Mouse (Mus musculus) lung, embryonic 14.5 days (tissue): Measurements from ENCODE around the gene Dgkq. TPM values are rescaled to one million over a fixed set of nuclear protein-coding genes. Genes with fewer than 3 reads are reported as not detected.
"Not testable (repeated sequence)": the region's sequence is repeated elsewhere in the genome, so short reads cannot be mapped to it uniquely, and the experiment has no call there.

Experiments used
- ATAC-seq: fragments of 200-750 bp; cut with Nextera tagmentation; 2 replicates; pipeline ENCODE4 v1.8.0; 2017; ENCODE audit warnings: mild to moderate bottlenecking, moderate TSS enrichment, moderate library complexity; ENCODE audit not compliant: insufficient read depth
- DNase-seq: peaks from one replicate; pipeline ENCODE4 v3.0.0-alpha.2; 2015
- H3K27ac ChIP-seq: fragments of 300-500 bp; sonication (generic); 2 replicates; pipeline ENCODE4 v1.5.1; 2014; ENCODE audit warnings: low read depth, mild to moderate bottlenecking, moderate library complexity
- H3K27me3 ChIP-seq: fragments of 300-500 bp; sonication (generic); 2 replicates; pipeline ENCODE4 v1.6.1; 2014; ENCODE audit warnings: low read length, control low read depth; ENCODE audit not compliant: insufficient read depth
- H3K36me3 ChIP-seq: fragments of 300-500 bp; sonication (generic); 2 replicates; pipeline ENCODE4 v1.6.1; 2014; ENCODE audit warnings: control low read depth; ENCODE audit not compliant: insufficient read depth
- H3K4me1 ChIP-seq: fragments of 300-500 bp; sonication (generic); 2 replicates; pipeline ENCODE4 v1.6.1; 2014; ENCODE audit warnings: antibody characterized with exemption, control low read depth; ENCODE audit not compliant: insufficient read depth
- H3K4me2 ChIP-seq: fragments of 300-500 bp; sonication (generic); 2 replicates; pipeline ENCODE4 v1.6.1; 2014; ENCODE audit warnings: mild to moderate bottlenecking
- H3K4me3 ChIP-seq: fragments of 300-500 bp; sonication (generic); 2 replicates; pipeline ENCODE4 v1.5.1; 2014; ENCODE audit warnings: low read depth, low read length
- H3K9ac ChIP-seq: fragments of 300-500 bp; sonication (generic); 2 replicates; pipeline ENCODE4 v1.6.1; 2014
- H3K9me3 ChIP-seq: fragments of 300-500 bp; sonication (generic); 2 replicates; pipeline ENCODE4 v1.6.1; 2016; ENCODE audit warnings: low read depth, low read length, control low read depth
- CTCF ChIP-seq: IDR thresholded peaks from 2 replicates; pipeline ENCODE4 v1.5.1; 2016; ENCODE audit warnings: antibody characterized with exemption, low read depth
- whole genome bisulfite sequencing: fragments of 180-500 bp; shearing (Covaris S2); extraction: QIAGEN DNeasy Blood & Tissue Kit; methylation state at CpG from one replicate; pipeline ENCODE4 v1.1.7; 2014; 5-methylcytosine and 5-hydroxymethylcytosine counted together
- polyA plus RNA-seq: library from polyadenylated mRNA; unstranded; fragments of >200 nt; fragmentation: Nextera tagmentation; extraction: Ambion mirVana; gene quantifications from 2 replicates; pipeline ENCODE4 v1.2.1, GENCODE M21; 2014

Dgkq gene
- polyA plus RNA-seq, 1 experiment from 2014 or later = 12.1 TPM

DNA sequence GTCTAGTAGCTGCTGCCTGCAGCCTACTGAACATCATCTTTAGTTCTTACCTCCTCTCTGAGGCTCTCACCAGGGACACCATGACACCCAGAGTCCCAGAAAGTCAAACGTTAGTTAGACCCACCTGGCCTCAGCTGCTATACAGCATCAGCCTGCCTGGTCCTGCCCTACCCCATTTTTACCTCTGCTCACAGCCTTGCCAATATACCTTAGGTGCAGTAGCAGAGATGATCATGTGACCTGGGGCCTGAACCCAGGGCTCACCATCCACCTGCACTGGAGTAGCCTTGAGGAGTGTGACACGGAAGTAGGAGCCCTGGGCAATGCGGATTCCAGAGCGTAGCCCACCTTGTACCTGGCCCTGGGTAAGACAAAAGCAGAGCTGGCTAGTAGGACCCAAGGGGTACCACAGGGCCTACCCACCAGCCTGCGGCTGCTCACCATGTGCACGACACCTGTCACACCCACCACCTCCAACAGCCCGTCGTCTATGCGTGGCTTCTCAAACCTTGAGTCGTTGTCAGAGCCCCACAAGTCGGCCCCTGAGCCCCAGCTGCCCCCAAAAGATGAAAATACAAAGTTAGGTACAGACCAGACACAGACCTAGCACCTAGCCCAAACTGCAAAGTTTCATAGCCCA lies 20.4 kb downstream of the Dgkq start:
- no peak for TF ChIP-seq CTCF
- H3K9ac ChIP-seq = no peak overlapping the region
- WGBS = 87% methylated on average over 11 of the region's 11 CpGs
- ATAC-seq = no peak
- no peaks in the 10 kb centered on the region for H3K27me3 ChIP-seq
- no peak overlapping the region for H3K27ac ChIP-seq
- H3K9me3 ChIP-seq = no peaks in the 10 kb centered on the region
- DNase-seq = no peak
- H3K36me3 ChIP-seq = peaks cover 82% of the 10 kb centered on the region
- H3K4me1 ChIP-seq = no peaks in the 10 kb centered on the region
- H3K4me3 ChIP-seq = no peak overlapping the region
- H3K4me2 ChIP-seq = no peak overlapping the region

- ATAC-seq = no peak
- H3K9me3 ChIP-seq = no peaks in the 10 kb centered on the region
- no peak for DNase-seq
- H3K36me3 ChIP-seq = peaks cover 79% of the 10 kb centered on the region
- no peak overlapping the region for H3K9ac ChIP-seq
- H3K4me3 ChIP-seq = no peak overlapping the region
- H3K27me3 ChIP-seq = no peaks in the 10 kb centered on the region
- 80% methylated on average over 2 of the region's 2 CpGs for WGBS
- H3K27ac ChIP-seq = no peak overlapping the region
- H3K4me2 ChIP-seq = no peak overlapping the region
- no peaks in the 10 kb centered on the region for H3K4me1 ChIP-seq
- no peak for TF ChIP-seq CTCF
Measured at GRCm38 (mm10) chr5:108647820-108648465, 21.5 kb downstream of the Dgkq start.

DNA sequence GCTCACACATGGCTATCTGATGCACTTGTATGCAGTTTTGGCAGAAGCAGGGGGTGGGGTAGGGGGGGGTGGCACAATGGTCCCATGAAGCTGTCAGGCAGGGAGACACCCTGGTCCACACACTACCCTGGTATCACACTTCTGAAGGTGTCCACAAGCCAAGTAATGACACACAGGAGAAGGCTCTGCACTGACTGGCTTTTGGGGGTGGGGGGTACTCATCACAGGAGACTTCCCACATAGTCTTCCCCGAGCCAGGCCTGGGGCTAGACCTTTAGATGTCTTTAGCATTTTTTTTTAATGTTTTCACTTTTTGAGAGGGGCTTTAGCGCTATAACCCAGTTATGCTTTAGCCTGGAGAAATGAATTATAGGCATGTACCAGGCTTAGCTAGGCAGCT lies 22.2 kb downstream of the Dgkq start:
- no peak for ATAC-seq
- Histone ChIP-seq H3K9ac (no peak overlapping the region), H3K27ac (no peak overlapping the region), H3K27me3 (no peaks in the 10 kb centered on the region), H3K4me1 (no peaks in the 10 kb centered on the region), H3K9me3 (no peaks in the 10 kb centered on the region), H3K4me2 (no peak overlapping the region), H3K4me3 (no peak overlapping the region), H3K36me3 (peaks cover 81% of the 10 kb centered on the region)
- whole genome bisulfite sequencing = 86% methylated on average over 2 of the region's 2 CpGs
- no peak for DNase-seq
- no peak for TF ChIP-seq CTCF

GRCm38 (mm10) chr5:108646343-108646660 lies 23.2 kb downstream of the Dgkq start:
- Histone ChIP-seq H3K4me3 (no peak overlapping the region), H3K9ac (no peak overlapping the region), H3K27me3 (no peaks in the 10 kb centered on the region), H3K9me3 (no peaks in the 10 kb centered on the region), H3K4me1 (no peaks in the 10 kb centered on the region), H3K36me3 (peaks cover 79% of the 10 kb centered on the region), H3K4me2 (no peak overlapping the region), H3K27ac (no peak overlapping the region)
- DNase-seq = no peak
- WGBS = 91% methylated on average over 3 of the region's 3 CpGs
- no peak for ATAC-seq
- no peak for TF ChIP-seq CTCF

GRCm38 (mm10) chr5:108645651-108646342 lies 23.7 kb downstream of the Dgkq start:
- Histone ChIP-seq H3K9me3 (no peaks in the 10 kb centered on the region), H3K9ac (no peak overlapping the region), H3K4me1 (no peaks in the 10 kb centered on the region), H3K27ac (no peak overlapping the region), H3K27me3 (no peaks in the 10 kb centered on the region), H3K36me3 (peaks cover 77% of the 10 kb centered on the region), H3K4me2 (no peak overlapping the region), H3K4me3 (no peak overlapping the region)
- ATAC-seq (no peak), DNase-seq (no peak)
- 87% methylated on average over 9 of the region's 9 CpGs for WGBS
- TF ChIP-seq CTCF = no peak

GRCm38 (mm10) chr5:108643674-108644073 lies 25.8 kb downstream of the Dgkq start:
- no peak for TF ChIP-seq CTCF
- 62% methylated on average over 2 of the region's 2 CpGs for WGBS
- peaks cover 60% of the 10 kb centered on the region for H3K36me3 ChIP-seq

DNA sequence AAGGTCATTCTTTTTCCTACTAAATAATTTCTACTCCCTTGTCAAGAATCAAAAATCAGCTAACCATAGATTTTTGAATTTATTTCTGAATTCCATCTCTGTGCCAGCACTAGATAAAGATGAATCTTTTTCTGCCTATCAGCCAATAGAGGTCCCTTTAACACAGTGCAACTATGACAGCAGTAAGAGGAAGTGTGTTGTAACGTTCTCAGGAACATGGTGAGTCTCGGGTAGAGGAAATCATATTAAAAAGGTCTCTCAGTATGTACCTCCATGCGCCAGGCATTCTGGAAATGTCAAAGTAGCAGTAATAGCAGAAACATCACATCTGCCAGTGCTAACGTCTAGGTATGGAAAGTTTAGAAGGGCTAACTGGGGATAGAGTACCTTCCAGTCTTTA lies 33.3 kb downstream of the Dgkq start:
- H3K27ac ChIP-seq = no peak overlapping the region
- H3K9ac ChIP-seq = no peak overlapping the region
- H3K4me1 ChIP-seq = no peaks in the 10 kb centered on the region
- DNase-seq (no peak), ATAC-seq (no peak)
- H3K36me3 ChIP-seq = 0 out of 2 replicates have a peak, but pooled peaks cover 11% of the 10 kb centered on the region
- no peak overlapping the region for H3K4me2 ChIP-seq
- no peak for TF ChIP-seq CTCF
- H3K4me3 ChIP-seq = no peak overlapping the region
- WGBS = 66% methylated on average over 4 of the region's 4 CpGs
- H3K27me3 ChIP-seq = no peaks in the 10 kb centered on the region
- no peaks in the 10 kb centered on the region for H3K9me3 ChIP-seq

More at GRCm38 (mm10) chr5:108643674-108644073, 25.8 kb downstream of the Dgkq start:
- ATAC-seq (no peak), DNase-seq (no peak)
- no peak overlapping the region for H3K9ac ChIP-seq
- no peak overlapping the region for H3K4me3 ChIP-seq
- no peak overlapping the region for H3K27ac ChIP-seq
- H3K9me3 ChIP-seq = no peaks in the 10 kb centered on the region
- H3K27me3 ChIP-seq = no peaks in the 10 kb centered on the region
- no peaks in the 10 kb centered on the region for H3K4me1 ChIP-seq
- H3K4me2 ChIP-seq = no peak overlapping the region

DNA sequence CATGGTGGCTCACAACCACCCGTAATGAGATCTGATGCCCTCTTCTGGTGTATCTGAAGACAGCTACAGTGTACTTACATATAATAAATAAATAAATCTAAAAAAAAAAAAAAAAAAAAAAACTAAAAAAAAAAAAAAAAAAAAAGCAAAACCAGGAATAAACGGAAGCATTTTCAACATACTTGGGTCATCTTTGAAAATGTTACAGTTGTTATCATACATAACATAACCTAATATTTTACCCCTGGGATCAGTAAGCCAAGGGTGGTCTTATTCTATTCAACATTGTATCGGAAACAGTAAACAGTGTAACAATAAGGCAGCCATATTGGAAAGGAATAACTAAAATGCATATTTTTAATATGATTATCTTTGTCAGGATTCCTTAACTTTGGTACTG lies 35.4 kb downstream of the Dgkq start:
- H3K27ac ChIP-seq, DNase-seq, H3K36me3 ChIP-seq, H3K4me3 ChIP-seq, H3K4me1 ChIP-seq, ATAC-seq, H3K9me3 ChIP-seq, H3K9ac ChIP-seq, H3K4me2 ChIP-seq, H3K27me3 ChIP-seq: not testable (repeated sequence)
- WGBS = 86% methylated on average over 2 of the region's 3 CpGs
